Mouse (Mus musculus) lung, adult 18-20 months (tissue): ENCODE measurements around the gene Ccdc77.
A peak's percentile ranks its signal among the peaks of the same experiment; 100 is the strongest.

Source experiments
- DNase-seq, 2 experiments: peaks; one replicate each; pipeline ENCODE4 v3.0.0; 2022; ENCODE audit warnings: mixed read lengths in 2 of 2

Gene Ccdc77

GRCm38 (mm10) chr6:120363688-120364522 lies at the start of gene Ccdc77, which contains the start of gene Kdm5a:
Gene Ccdc77, minus strand, starts transcription at chr6:120364374.
Gene Kdm5a, plus strand, starts transcription at chr6:120364124.
- DNase-seq: peak; percentile 92 to 93

GRCm38 (mm10) chr6:120403936-120404335 lies 39.8 kb upstream of the Ccdc77 start:
- no peak for DNase-seq

GRCm38 (mm10) chr6:120395622-120396345 lies 31.6 kb upstream of the Ccdc77 start:
- no peak for DNase-seq

GRCm38 (mm10) chr6:120392811-120393210 lies 28.6 kb upstream of the Ccdc77 start:
- DNase-seq: no peak

- DNase-seq: no peak
Observed at GRCm38 (mm10) chr6:120390054-120390453, 25.9 kb upstream of the Ccdc77 start.

- no peak for DNase-seq
Observed at GRCm38 (mm10) chr6:120376736-120377135, 12.6 kb upstream of the Ccdc77 start.

GRCm38 (mm10) chr6:120365051-120365450 lies 877 bp upstream of the Ccdc77 start:
- no peak for DNase-seq

GRCm38 (mm10) chr6:120364523-120364905 lies 340 bp upstream of the Ccdc77 start:
- peak in 1 of 2 experiments; percentile 7 for DNase-seq

- no peak for DNase-seq
Observed at GRCm38 (mm10) chr6:120362774-120363687, 1.1 kb downstream of the Ccdc77 start.

- no peak for DNase-seq
Observed at GRCm38 (mm10) chr6:120362124-120362523, 2.0 kb downstream of the Ccdc77 start.

GRCm38 (mm10) chr6:120356951-120357945 lies 6.9 kb downstream of the Ccdc77 start:
- DNase-seq: peak; percentile 90 to 92

GRCm38 (mm10) chr6:120356478-120356877 lies 7.7 kb downstream of the Ccdc77 start:
- no peak for DNase-seq

- DNase-seq: no peak
Observed at GRCm38 (mm10) chr6:120349018-120349417, 15.2 kb downstream of the Ccdc77 start.

- no peak for DNase-seq
Observed at GRCm38 (mm10) chr6:120343992-120344391, 20.2 kb downstream of the Ccdc77 start.

GRCm38 (mm10) chr6:120332351-120332750 lies 31.8 kb downstream of the Ccdc77 start:
- no peak for DNase-seq

- peak; percentile 37 to 59 for DNase-seq
Observed at GRCm38 (mm10) chr6:120324295-120324927, 39.8 kb downstream of the Ccdc77 start.

GRCm38 (mm10) chr6:120320369-120320768 lies 43.8 kb downstream of the Ccdc77 start:
- DNase-seq: no peak

- peak in 1 of 2 experiments; percentile 14 for DNase-seq
Observed at GRCm38 (mm10) chr6:120319129-120319528, 45.0 kb downstream of the Ccdc77 start.

- DNase-seq: no peak
Observed at GRCm38 (mm10) chr6:120318303-120318940, 45.8 kb downstream of the Ccdc77 start.

- no peak for DNase-seq
Observed at GRCm38 (mm10) chr6:120312443-120312842, 51.7 kb downstream of the Ccdc77 start.
